Mouse (Mus musculus) liver, embryonic 13.5 days (tissue): ENCODE data around the gene Ablim2. TPM values are rescaled to one million over a fixed set of nuclear protein-coding genes. Genes with fewer than 3 reads are reported as not detected.

Source experiments
- ATAC-seq: fragments of 200-750 bp; cut with Nextera tagmentation; 2 replicates; pipeline ENCODE4 v1.8.0; 2017; ENCODE audit warnings: low read depth, mild to moderate bottlenecking, moderate number of reproducible peaks, moderate library complexity
- DNase-seq: peaks from one replicate; pipeline ENCODE4 v3.0.0; 2022
- H3K27ac ChIP-seq: fragments of 300-500 bp; sonication (generic); 2 replicates; pipeline ENCODE4 v1.5.1; 2015; ENCODE audit warnings: moderate library complexity, mild to moderate bottlenecking, inconsistent platforms
- H3K27me3 ChIP-seq: fragments of 300-500 bp; sonication (generic); 2 replicates; pipeline ENCODE4 v1.6.1; 2015; ENCODE audit warnings: mild to moderate bottlenecking, inconsistent platforms
- H3K36me3 ChIP-seq: fragments of 300-500 bp; sonication (generic); 2 replicates; pipeline ENCODE4 v1.6.1; 2015; ENCODE audit warnings: mild to moderate bottlenecking, inconsistent platforms
- H3K4me1 ChIP-seq: fragments of 300-500 bp; sonication (generic); replicated peaks from 2 replicates; pipeline ENCODE4 v1.6.1; 2015; ENCODE audit warnings: inconsistent platforms
- H3K4me2 ChIP-seq: fragments of 300-500 bp; sonication (generic); 2 replicates; pipeline ENCODE4 v1.6.1; 2015; ENCODE audit warnings: inconsistent platforms, mild to moderate bottlenecking, moderate library complexity
- H3K4me3 ChIP-seq: fragments of 300-500 bp; sonication (generic); replicated peaks from 2 replicates; pipeline ENCODE4 v1.5.1; 2015; ENCODE audit warnings: mild to moderate bottlenecking, inconsistent platforms
- H3K9ac ChIP-seq: fragments of 300-500 bp; sonication (generic); 2 replicates; pipeline ENCODE4 v1.6.1; 2015; ENCODE audit warnings: mild to moderate bottlenecking, inconsistent platforms
- H3K9me3 ChIP-seq: fragments of 300-500 bp; sonication (generic); replicated peaks from 2 replicates; pipeline ENCODE4 v1.6.1; 2016; ENCODE audit warnings: inconsistent platforms
- WGBS: fragments of 180-500 bp; shearing (Covaris S2); methylation state at CpG from one replicate; pipeline ENCODE4 v1.1.7; 2015; ENCODE audit not compliant: insufficient replicate concordance; 5-methylcytosine and 5-hydroxymethylcytosine counted together
- polyA plus RNA-seq: library from polyadenylated mRNA; unstranded; fragments of >200 nt; fragmentation: Nextera tagmentation; extraction: Ambion mirVana; gene quantifications from 2 replicates; pipeline ENCODE4 v1.2.1, GENCODE M21; 2015

Ablim2 gene
- polyA plus RNA-seq, 1 experiment from 2014 or later = 0.18 TPM

DNA sequence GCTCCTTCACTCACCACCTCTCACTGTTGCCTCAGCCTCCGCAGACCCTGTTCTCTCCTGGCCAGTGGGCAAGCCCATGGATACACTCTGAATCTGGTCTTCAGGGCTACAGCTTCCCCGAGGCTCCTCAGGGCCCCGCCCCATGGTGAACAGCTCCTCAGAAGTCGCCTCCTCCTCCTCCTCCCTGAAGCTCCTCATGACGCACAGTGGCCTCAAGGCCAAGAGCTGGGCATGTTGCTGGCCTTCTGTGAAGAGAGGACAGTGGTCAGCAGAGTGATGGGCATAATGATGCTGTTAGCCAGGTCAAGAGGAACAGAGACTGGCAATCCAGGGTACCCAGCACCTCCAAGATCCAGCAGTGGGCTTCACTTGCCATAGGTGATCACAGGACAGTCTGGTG lies 33.8 kb upstream of the Ablim2 start:
- DNase-seq = no peak
- Histone ChIP-seq H3K4me1 (0 out of 2 replicates have a peak, but pooled peaks cover 6% of the 10 kb centered on the region), H3K9ac (no peak overlapping the region), H3K9me3 (no peaks in the 10 kb centered on the region), H3K36me3 (no peaks in the 10 kb centered on the region), H3K4me3 (no peak overlapping the region), H3K27me3 (no peaks in the 10 kb centered on the region), H3K4me2 (no peak overlapping the region), H3K27ac (no peak overlapping the region)
- 44% methylated on average over 5 of the region's 5 CpGs for WGBS
- ATAC-seq = no peak

DNA sequence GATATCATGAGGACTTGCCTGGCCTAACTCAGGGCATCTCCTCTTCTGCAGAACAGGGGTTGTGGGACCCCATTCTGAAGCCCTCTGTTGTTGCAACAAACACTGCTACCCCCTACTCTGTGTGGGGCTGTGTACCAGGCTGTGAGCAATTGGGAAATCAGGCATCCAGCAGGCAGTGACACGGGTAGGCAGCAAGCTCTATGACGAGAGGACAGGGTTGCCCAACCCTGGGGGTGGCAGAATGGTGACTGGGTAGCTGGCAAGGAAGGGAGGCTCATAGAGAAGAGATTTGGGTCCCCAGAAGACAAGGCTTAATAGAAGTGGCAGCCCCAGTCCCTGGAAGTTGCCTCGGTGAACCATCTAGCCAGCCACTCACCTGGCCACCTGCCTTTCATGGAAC lies 31.8 kb upstream of the Ablim2 start:
- Histone ChIP-seq H3K27me3 (no peaks in the 10 kb centered on the region), H3K9ac (no peak overlapping the region), H3K4me1 (peaks cover 15% of the 10 kb centered on the region; the same call in 1 of the 2 replicates), H3K4me3 (no peak overlapping the region), H3K27ac (no peak overlapping the region), H3K9me3 (no peaks in the 10 kb centered on the region), H3K4me2 (no peak overlapping the region), H3K36me3 (no peaks in the 10 kb centered on the region)
- 53% methylated on average over 3 of the region's 3 CpGs for WGBS
- ATAC-seq = no peak
- DNase-seq = no peak

DNA sequence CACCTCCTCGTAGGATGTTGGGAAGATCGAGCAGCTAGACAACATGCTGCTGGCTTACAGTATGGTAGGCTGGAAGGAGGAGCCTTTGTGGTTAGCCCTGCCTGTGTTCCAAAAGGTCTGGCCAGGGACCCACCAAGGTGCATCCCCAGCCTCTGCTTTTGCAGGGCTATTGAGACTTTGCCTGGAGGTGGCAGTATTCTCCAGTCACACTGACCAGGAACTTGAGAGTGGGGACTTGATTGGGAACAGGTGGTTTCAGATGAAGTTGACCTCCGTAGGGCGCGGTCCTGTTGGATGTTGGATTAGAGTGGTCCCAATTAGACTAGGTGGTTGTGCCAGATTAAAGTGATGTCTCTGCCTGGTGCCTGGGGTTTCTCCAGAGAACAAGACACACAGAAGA lies 30.2 kb upstream of the Ablim2 start:
- Histone ChIP-seq H3K9ac (no peak overlapping the region), H3K27me3 (no peaks in the 10 kb centered on the region), H3K36me3 (no peaks in the 10 kb centered on the region), H3K4me3 (no peak overlapping the region), H3K27ac (no peak overlapping the region), H3K4me2 (peak overlapping the region; percentile 36), H3K4me1 (peaks cover 14% of the 10 kb centered on the region; the same call in 1 of the 2 replicates), H3K9me3 (no peaks in the 10 kb centered on the region)
- 76% methylated on average over 5 of the region's 5 CpGs for WGBS
- ATAC-seq (no peak), DNase-seq (no peak)

DNA sequence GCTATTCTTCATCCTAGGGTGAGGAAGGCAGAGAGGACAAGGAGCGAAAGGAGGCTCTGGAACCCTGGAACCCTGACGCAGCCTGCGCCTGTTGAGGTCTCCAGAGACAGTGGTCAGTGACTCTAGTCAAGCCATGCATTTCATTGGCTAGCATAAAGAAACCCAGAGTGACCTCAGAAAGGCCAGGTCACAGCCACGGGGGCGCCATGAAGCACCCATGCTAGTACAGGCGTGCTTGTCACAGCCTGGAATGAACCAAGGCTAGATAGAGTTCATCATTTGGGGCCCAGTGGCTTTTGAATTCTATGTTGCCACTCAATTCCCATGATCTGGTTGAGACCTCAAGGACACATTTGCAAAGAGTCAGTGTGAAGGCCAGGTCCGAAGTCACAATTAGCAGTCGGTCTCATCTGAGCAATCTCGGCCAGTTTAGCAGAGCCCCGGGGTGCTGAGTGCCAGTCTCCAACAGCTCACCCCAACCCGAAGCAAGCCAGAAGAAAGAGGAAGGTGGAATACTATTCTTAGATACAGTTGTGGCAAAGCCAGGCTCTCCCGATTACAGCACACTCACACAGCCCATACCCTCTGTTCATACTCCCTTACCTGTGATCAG lies 29.2 kb upstream of the Ablim2 start:
- DNase-seq = no peak
- peaks cover 12% of the 10 kb centered on the region; the same call in 1 of the 2 replicates for H3K4me1 ChIP-seq
- H3K4me2 ChIP-seq = peak overlapping the region; percentile 36
- 37% methylated on average over 12 of the region's 12 CpGs for WGBS
- no peaks in the 10 kb centered on the region for H3K27me3 ChIP-seq
- H3K9me3 ChIP-seq = no peaks in the 10 kb centered on the region
- 0 out of 2 replicates have a peak overlapping the region, but pooled peaks have one; percentile 52 for H3K27ac ChIP-seq
- H3K4me3 ChIP-seq = peak overlapping the region; percentile 32
- peak overlapping the region; percentile 4 for H3K9ac ChIP-seq
- H3K36me3 ChIP-seq = no peaks in the 10 kb centered on the region
- no peak for ATAC-seq

DNA sequence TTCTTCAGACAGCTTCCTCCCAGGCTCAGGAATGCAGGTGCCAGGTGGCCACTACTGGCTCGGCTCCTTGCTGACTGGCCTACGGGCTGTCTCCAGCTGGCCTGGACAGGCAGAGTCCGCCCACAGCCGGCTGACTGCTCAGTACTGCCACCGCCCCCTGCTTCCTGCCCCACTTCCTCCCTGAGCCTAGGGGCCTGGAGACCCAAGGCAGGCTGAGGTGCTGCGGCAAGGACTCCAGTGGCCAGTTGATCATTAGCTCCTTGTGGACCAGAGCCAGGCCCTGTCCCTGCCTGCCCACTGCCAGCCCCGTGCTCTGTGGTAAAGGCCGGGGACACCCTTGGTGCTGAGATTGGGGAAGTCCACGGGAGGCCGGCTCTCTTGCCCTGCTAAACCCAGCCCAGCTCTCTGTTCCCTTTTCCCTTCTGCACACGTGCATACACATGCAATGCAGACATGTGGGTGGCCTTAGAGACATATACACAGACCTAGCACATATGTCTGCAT lies 28.7 kb upstream of the Ablim2 start:
- H3K4me1 ChIP-seq = peaks cover 12% of the 10 kb centered on the region; the same call in 1 of the 2 replicates
- peak overlapping the region; percentile 36; the same call in 1 of the 2 replicates for H3K4me2 ChIP-seq
- no peaks in the 10 kb centered on the region for H3K9me3 ChIP-seq
- DNase-seq (peak; percentile 9), ATAC-seq (peak; percentile 59)
- H3K9ac ChIP-seq = peak overlapping the region; percentile 3; the same call in 1 of the 2 replicates
- H3K27me3 ChIP-seq = no peaks in the 10 kb centered on the region
- H3K4me3 ChIP-seq = peak overlapping the region; percentile 32
- H3K27ac ChIP-seq = peak overlapping the region; percentile 52
- 7% methylated on average over 11 of the region's 11 CpGs for WGBS
- no peaks in the 10 kb centered on the region for H3K36me3 ChIP-seq

DNA sequence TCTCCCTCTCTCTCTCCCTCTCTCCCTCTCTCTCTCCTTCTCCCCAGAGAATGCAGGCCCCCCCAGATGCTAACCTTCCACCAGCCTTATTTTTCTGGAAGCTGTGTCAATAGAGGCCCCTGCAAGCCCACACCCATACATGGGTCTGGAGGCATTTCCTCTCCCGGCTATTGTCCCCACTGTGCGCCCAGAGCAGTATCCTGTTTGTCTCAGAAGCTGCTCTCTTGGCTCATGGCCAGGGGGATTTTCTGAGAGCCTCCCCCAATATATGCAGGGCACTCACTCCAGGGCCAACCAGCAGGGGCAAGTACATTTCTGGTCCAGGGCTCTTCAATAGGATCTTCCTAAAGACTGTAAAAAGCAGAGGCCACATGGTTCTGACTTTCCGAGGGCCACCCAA lies 27.8 kb upstream of the Ablim2 start:
- Histone ChIP-seq H3K4me2 (no peak overlapping the region), H3K9me3 (no peaks in the 10 kb centered on the region), H3K27me3 (no peaks in the 10 kb centered on the region), H3K9ac (no peak overlapping the region), H3K36me3 (no peaks in the 10 kb centered on the region), H3K4me1 (peaks cover 12% of the 10 kb centered on the region; the same call in 1 of the 2 replicates), H3K4me3 (no peak overlapping the region), H3K27ac (peak overlapping the region; percentile 52)
- 57% methylated on average over 3 of the region's 3 CpGs for WGBS
- DNase-seq = no peak
- ATAC-seq = peak; percentile 29; the same call in 1 of the 2 replicates

DNA sequence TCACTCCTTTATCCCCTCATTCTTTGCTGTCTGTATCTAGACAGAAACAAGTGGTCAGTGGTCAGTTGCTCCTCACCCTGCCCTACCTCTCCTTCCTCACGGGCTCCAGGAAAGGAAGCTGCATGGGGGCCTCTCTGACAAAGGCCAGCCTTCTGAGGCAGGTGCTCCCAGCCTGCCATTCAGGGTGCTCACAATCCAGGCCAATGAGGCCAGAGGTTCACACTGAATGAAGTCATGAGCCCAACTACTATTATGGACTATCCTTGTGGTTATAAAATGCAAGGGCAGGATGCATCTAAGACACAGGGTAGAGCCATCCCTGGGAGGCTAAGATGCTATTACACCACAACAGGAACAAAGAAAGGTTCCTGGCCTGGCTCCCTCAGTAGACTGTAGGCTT lies 27.1 kb upstream of the Ablim2 start:
- Histone ChIP-seq H3K9me3 (no peaks in the 10 kb centered on the region), H3K9ac (no peak overlapping the region), H3K4me3 (no peak overlapping the region), H3K27me3 (no peaks in the 10 kb centered on the region), H3K4me2 (no peak overlapping the region), H3K36me3 (no peaks in the 10 kb centered on the region), H3K4me1 (peaks cover 12% of the 10 kb centered on the region; the same call in 1 of the 2 replicates), H3K27ac (no peak overlapping the region)
- ATAC-seq (no peak), DNase-seq (no peak)
- 30% methylated on average over 1 of the region's 1 CpGs for WGBS

DNA sequence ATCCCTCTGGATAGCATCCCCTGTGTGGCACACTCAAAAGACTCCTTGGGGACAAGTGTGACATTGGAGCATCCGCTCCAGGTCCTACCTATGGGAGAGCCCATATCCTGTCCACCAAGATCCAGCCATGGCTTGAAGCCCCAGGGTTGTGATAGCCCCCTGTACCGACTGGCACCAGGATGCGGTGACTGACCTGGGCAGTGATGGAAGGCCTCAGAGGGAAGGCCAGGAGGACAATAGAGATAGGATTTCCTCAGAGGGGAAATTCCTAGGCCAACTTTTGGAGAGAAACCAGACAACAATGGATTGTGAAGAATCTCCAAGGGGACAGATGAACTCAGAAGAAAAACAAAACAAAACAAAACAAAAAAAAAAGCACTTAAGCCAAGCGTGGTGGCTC lies 26.7 kb upstream of the Ablim2 start:
- ATAC-seq (no peak), DNase-seq (no peak)
- H3K27me3 ChIP-seq = no peaks in the 10 kb centered on the region
- H3K36me3 ChIP-seq = no peaks in the 10 kb centered on the region
- H3K4me2 ChIP-seq = no peak overlapping the region
- 58% methylated on average over 4 of the region's 4 CpGs for WGBS
- no peak overlapping the region for H3K9ac ChIP-seq
- no peak overlapping the region for H3K27ac ChIP-seq
- H3K9me3 ChIP-seq = no peaks in the 10 kb centered on the region
- peaks cover 12% of the 10 kb centered on the region; the same call in 1 of the 2 replicates for H3K4me1 ChIP-seq
- H3K4me3 ChIP-seq = no peak overlapping the region

DNA sequence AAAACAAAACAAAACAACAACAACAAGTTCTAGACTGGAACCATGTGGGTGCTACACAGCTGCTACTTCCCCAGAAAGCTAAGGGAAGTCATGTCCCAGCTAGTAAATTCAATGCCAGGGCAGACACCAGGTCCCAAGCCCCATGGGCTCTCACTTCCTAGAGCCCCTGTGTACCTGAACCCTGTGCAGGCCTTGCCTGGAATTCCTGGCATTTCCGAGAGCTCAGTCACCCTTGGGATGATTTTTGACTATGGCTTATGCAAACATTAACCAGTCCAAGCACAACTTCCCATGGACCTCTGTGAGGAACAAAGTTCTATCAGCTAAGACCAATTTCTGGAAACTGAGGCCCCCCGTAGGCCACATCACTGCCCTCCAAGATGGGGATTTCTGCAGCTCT lies 24.2 kb upstream of the Ablim2 start:
- Histone ChIP-seq H3K9ac (no peak overlapping the region), H3K36me3 (no peaks in the 10 kb centered on the region), H3K9me3 (no peaks in the 10 kb centered on the region), H3K4me3 (no peak overlapping the region), H3K27me3 (peaks cover 4% of the 10 kb centered on the region; the same call in 1 of the 2 replicates), H3K4me2 (no peak overlapping the region), H3K27ac (no peak overlapping the region), H3K4me1 (peaks cover 16% of the 10 kb centered on the region; the same call in 1 of the 2 replicates)
- WGBS = 63% methylated on average over 2 of the region's 2 CpGs
- ATAC-seq (no peak), DNase-seq (no peak)

DNA sequence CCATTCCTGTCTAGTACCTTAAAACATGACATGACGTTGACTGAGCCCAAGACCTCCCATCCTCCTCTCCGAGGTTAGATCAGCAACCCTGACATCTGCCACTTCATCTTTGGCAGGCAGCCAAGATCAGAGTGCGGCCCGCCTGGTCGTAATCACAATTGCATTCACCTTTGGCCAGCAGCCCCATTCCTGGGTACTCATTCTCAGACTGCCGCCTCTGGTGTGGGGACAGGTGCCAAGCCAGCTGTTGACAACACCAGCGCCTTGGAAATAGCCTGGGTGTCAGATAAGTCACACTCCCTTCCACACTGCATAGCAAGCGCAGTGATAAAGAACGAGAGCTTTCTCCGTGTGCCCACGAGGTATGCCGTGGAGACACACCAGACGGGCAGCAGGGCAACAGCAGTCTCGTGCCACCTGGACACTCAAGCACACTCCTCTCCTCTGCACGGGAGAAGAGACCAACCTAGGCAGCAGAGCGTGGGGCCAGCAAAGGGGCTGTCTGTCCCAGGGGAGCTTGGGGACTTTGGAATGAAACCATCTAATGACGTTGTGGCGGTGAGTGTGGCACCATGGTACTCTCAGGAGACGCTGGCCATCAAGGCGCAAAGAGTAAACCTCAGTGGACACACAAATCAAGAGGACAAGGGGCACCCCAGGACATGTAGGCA lies 20.3 kb upstream of the Ablim2 start:
- Histone ChIP-seq H3K4me3 (no peak overlapping the region), H3K27me3 (peaks cover 27% of the 10 kb centered on the region), H3K9ac (no peak overlapping the region), H3K36me3 (no peaks in the 10 kb centered on the region), H3K4me1 (peaks cover 15% of the 10 kb centered on the region), H3K27ac (no peak overlapping the region), H3K9me3 (no peaks in the 10 kb centered on the region), H3K4me2 (no peak overlapping the region)
- 62% methylated on average over 20 of the region's 20 CpGs for WGBS
- no peak for DNase-seq
- ATAC-seq = no peak

DNA sequence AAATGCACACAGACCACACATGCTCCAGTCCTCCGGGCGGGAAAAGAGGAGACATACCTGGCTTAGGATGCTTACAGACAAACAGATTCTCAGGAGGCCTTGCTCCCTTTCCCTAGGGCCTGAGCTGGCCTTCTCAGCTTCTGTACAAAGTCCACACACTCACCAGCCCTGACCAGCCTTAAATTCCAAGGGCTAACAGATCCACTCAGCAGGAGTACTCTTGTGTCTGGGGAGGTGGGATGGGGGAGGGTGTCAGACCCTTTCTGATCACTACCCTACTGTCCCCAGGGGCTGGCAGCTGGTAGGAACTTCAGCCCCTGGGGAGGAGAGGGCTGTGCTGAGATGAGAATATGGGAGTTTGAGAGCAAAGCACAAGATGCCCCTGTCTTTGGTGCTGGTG lies 18.7 kb upstream of the Ablim2 start:
- H3K36me3 ChIP-seq = no peaks in the 10 kb centered on the region
- ATAC-seq = no peak
- no peak overlapping the region for H3K27ac ChIP-seq
- H3K9me3 ChIP-seq = no peaks in the 10 kb centered on the region
- H3K9ac ChIP-seq = no peak overlapping the region
- H3K4me3 ChIP-seq = no peak overlapping the region
- 47% methylated on average over 2 of the region's 2 CpGs for WGBS
- H3K4me2 ChIP-seq = no peak overlapping the region
- no peak for DNase-seq
- peaks cover 27% of the 10 kb centered on the region for H3K27me3 ChIP-seq
- peaks cover 15% of the 10 kb centered on the region for H3K4me1 ChIP-seq
